Mouse (Mus musculus) brain, embryonic 14.5 days (tissue): ENCODE measurements around the gene Rhoj.

ENCODE experiments used
- CTCF ChIP-seq: fragments of 200-500 bp; IDR thresholded peaks from 2 replicates; pipeline ENCODE4 v1.5.1; 2012; ENCODE audit warnings: inconsistent platforms, mild to moderate bottlenecking, moderate library complexity, borderline replicate concordance; ENCODE audit not compliant: insufficient read depth, insufficient read length; ENCODE audit errors: extremely low read depth
- POLR2A ChIP-seq: fragments of 200-500 bp; IDR thresholded peaks from 2 replicates; pipeline ENCODE4 v1.6.1; 2012; ENCODE audit warnings: mild to moderate bottlenecking, inconsistent platforms, borderline replicate concordance; ENCODE audit not compliant: poor library complexity, insufficient read depth, insufficient read length, severe bottlenecking; ENCODE audit errors: extremely low read depth

DNA sequence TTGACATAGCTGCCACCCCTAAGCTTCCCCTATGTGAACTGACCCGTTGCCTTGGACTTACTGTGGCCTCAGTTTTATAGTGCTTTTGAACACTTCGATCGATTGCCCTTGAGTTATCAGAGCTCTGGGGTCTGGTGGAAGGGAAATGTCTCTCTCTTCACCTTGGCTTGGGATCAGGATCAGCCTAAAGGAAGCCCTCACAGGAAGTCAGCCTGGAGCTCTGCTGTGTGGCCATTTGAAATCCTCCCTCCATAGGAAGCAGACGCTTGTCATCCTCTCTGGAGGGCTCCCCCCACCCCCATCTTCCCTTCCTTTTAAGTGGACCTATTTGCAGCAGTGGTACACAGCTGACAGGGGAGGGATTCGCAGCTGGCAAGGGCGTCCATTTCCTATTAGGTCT is 1.6 kb downstream of the Rhoj start:
- TF ChIP-seq CTCF (no peak), POLR2A (no peak)
